Mouse (Mus musculus) activated CD4-positive, CD25-positive, alpha-beta regulatory T cell, adult 4 months (primary cell): ENCODE results near the gene Gm3259. TPM values are rescaled to one million over a fixed set of nuclear protein-coding genes. Genes with fewer than 3 reads are reported as not detected.
"Not testable (repeated sequence)": the region's sequence is repeated elsewhere in the genome, so short reads cannot be mapped to it uniquely, and the experiment has no call there.

Experiments used
- ATAC-seq: one replicate; pipeline ENCODE4 v1.8.0; 2017
- polyA plus RNA-seq, 2 experiments: library from polyadenylated mRNA; unstranded; fragments of 100-300 nt; shearing (Covaris generic); gene quantifications; one replicate each; pipeline ENCODE4 v1.2.1; 2017

Gene Gm3259
- not detected for polyA plus RNA-seq

DNA sequence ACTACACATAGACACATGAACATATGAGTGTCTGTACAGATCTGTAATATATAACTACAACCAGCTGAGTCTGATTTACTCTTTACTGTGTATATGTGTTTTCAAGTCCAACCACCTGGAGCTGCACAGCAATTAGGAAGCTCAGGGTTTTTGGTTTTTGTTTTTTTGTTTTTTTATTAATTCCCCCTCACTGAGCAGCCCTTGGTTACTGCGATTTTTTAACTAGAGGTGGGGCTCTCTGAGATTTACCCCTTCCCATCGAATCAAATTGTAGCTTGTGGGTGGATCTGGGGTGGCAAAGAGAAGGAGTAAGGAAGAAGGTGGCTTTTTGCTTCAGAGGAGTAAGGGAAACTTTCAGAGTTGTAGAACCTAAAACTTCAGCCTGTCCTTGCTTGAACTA is at the start of gene Gm3259:
Gene Gm3259 (plus strand): TSS at position 301 of the 400 bp plus-strand sequence.
- ATAC-seq = not testable (repeated sequence)

DNA sequence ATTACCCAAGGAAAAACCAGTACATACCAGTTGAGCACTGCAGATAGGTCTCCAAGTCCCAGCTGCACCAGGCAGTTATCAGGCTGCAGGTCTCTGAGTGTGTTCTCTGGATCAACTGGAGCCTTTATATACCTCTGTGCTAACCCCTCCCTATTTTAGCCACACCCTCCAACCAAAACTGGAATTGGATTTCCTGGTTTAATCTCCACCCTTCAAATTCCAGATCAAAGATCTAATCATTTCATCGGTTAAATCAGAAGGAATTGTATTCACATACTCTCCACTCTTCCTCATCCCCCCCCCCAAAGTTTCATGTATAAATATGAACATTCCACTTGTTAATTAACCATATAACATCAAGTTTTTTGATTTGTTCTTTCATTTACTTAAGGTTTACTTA is 33.0 kb upstream of the Gm3259 start, which contains the start of gene Gm10424:
Gene Gm10424 (minus strand): TSS at position 101 of the 400 bp plus-strand sequence.
- ATAC-seq = not testable (repeated sequence)

Other genes with a start within 250 kb of the Gm3259 start
- gene Gm7942, start 199.0 kb upstream of the Gm3259 start, polyA plus RNA-seq = not detected
- gene Gm16513, start 123.3 kb upstream of the Gm3259 start, polyA plus RNA-seq = under 1 TPM in 1 of 2 experiments, not detected in 1; 0.24 TPM
- not detected for gene Gm10424, start 33.1 kb upstream of the Gm3259 start, polyA plus RNA-seq
- gene D5Ertd577e, start 150.9 kb downstream of the Gm3259 start, polyA plus RNA-seq = not detected
- gene Gm3286, start 204.8 kb downstream of the Gm3259 start, polyA plus RNA-seq = not detected